Mouse (Mus musculus): ENCODE results near the gene Ccnd3.
"Not testable (repeated sequence)": the region's sequence is repeated elsewhere in the genome, so short reads cannot be mapped to it uniquely, and the experiment has no call there.

Ccnd3 gene

DNA sequence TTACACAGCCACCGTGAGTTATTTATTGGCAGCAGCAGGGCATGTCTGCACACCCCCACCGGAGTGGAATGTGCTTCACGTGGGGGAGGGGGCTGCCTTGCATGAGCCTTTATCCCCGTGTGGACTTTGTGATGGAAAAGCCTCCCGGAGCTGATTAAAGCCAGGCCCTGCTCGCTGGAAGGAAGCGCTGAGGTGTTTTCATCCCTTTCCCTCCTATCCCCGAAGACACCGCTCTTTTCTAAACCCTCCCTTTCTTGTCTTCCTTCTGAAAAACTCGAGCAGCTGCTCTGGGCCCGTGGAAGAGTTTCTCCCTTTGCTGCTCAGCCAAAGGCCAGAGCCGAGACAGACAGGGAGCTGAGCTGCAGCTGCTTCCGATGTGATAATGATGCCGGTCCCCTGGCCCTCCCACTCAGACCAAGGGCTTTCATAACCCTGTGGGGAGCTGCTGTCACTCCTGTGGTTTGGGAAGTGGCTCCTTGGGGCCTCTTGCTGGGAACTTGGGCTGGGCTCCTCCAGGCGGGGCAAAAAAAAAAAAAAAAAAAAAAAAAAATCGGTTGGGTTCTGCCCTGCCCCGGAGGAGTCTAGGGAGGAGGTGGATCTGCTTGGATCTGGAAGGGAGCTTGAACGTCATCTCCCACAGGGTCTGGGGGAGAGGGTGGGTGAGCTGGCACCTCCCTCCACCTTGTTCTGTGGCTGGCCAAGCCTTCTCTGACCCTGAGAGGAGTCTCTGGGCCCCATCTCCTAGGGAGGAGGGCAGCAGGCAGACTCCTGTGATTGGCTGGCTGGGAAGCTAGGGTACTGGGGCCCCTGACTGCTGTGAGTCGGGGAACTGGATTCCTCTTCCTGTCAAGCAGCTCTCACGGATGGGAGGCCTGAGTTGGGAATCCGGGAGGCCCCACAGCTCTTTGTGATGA, 90.7 kb downstream of the Ccnd3 start:
- peak; percentile 98 for DNase-seq (ENCODE audit: low read depth)

DNA sequence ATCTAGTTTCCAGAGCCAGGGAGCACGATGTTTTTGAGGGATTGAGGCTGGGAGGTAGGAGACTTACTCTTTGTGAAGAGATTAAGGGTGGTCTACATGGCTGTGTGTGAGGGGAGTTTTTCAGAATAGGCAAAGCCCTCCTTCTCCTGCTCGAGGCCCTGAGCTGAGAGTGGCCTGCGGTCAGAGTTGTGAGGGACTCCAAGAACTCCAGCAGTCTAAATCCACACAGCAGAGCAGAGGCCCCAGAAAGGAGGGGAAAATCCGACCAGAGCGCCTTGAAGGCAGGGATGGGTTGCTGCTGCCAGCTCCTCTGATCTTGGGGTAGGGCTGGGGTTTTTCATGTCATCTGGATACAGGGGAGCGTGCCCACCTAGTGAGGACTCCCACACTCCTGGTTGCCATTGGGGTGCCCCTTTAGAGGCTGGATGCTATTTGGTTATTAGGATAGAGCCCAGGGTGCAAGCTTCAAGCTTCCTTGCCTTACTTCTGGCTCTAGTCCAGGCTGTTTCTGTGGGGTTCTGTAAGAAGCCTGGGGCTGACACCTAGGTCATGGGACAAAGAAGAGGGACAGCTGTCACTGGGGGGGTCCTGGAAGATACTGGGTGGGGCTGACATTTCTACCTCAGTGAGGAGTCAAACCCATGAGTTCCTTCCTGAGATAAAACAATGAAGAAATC, 91.4 kb downstream of the Ccnd3 start:
- DNase-seq (ENCODE audit: low read depth) = peak; percentile 50

DNA sequence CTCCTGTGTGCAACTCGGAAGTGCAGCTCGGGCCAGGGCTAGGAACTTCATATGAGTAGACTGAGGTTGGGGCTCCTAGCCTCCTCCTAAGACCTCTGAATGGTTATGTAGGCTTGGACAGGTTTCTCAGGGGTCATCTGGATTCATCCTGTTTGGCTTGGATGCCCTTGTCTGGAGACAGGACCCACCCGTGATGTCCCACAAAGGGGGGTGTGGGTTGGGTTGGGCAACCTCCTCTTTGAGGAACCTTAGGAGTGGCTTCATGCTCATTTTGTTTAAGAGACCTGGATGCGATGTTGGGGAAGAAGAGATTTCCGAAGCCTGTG, 92.0 kb downstream of the Ccnd3 start:
- no peak for DNase-seq (ENCODE audit: low read depth)

DNA sequence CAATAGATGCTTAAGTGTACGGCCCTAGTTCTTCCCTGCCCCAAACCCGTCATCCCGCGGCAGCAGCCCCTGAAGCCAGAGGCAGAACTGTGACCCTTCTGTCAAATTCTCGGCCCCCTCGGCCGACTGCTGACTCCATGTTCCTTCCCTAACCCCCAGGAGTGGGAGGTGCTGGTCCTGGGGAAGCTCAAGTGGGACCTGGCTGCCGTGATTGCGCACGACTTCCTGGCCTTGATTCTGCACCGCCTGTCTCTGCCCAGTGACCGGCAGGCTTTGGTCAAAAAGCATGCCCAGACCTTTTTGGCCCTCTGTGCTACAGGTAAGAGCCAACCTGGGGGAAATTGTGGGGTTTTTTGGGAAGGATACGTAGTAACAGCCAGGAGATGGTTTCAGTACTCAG, 92.4 kb downstream of the Ccnd3 start:
- DNase-seq (ENCODE audit: low read depth) = no peak

DNA sequence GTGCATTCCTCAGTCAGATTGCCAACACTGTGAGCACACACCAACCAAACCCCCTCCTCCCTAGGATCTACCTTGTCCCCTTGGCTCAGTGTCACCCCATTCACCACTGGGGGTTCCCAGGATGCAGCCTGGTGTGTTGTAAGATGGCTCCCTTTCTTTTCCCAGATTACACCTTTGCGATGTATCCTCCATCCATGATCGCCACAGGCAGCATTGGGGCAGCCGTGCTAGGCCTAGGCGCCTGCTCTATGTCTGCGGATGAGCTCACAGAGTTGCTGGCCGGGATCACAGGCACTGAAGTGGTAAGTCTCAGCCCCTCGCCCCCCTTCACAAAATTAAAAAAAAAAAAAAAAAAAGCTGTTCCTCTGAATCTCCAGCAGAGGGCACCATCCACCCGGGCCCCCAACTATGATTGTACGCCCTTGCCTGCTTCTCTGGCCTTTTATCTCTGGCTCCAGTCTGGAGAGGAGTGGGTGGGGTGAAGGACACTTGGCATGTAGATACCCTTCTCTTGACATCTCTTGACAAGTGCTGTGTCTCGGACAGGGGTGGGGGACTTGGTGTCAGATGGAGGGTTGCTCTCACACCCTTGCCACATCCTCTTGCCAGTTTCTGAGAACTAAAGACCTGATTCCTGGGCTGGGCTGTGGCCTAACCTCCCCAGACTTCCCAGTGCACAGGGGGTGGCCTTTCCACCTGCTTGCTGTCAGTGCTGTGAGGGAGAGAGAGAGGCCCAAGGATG, 93.2 kb downstream of the Ccnd3 start:
- DNase-seq (ENCODE audit: low read depth) = peak; percentile 73

DNA sequence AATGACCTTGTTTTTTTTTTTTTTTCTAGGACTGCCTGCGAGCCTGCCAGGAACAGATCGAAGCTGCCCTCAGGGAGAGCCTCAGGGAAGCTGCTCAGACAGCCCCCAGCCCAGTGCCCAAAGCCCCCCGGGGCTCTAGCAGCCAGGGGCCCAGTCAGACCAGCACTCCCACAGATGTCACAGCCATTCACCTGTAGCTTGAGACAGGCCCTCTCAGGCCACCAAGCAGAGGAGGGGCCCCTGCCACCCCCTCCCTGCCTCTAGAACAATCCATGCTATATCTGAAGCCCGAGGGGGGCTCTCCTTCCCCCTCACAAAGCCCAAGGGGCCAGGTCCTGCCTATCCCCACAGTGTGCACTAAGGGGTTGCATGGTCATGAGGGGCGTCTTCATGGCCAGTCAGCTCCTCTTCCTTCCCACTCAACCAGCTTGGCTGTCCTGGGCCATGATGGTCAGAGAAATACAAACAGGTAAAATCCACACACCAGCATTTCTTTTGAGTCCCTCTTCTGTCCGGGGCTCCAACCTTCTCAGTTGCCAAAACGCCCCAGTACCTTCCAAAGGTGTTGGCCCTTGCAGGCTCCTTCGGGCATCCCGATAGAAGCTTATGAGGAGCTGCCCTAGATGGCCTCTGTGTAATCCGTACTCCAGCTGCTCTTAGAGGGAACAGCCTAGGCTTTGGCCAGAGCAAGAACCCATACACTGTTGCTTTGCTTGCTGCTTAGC, 93.9 kb downstream of the Ccnd3 start:
- not testable (repeated sequence) for DNase-seq (ENCODE audit: low read depth)

DNA sequence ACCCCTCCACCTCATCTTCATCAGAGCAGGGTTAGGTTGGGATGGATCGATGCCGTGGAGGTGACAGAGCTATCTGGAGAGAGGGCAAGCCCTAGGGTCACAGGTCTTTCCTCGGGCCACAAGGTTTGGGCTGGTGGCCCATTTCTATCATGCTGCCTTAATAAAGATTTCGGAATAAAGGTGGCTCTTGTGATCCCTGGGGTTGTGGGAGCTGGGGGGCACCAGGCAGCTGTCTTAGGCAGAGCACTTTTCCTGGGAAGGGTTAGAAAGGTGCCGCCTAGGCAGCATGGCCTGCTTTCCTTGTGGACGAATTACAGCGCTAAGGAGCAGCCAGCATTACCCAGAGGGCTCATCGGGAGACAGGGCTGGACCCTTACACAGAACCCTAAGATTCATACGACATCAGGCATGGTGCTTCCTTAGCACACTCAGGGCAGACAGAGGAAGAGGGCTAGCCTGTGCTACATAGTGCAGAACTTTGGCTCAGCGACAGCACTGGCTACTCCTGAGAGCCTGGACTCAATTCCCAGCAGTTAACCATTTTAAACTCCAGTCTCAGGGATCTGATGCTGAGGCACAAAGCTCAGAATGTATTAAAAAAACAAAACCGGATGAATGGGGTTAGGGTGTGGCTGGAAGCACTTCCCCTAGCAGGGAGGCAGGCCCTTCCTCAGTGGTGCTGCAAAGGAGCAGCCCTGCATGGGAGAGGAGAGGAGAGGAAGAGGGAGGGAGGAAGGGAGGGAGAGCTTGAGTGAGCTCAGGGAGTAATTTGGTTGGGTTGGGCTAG, 94.9 kb downstream of the Ccnd3 start:
- peak; percentile 84 for DNase-seq (ENCODE audit: low read depth)

DNA sequence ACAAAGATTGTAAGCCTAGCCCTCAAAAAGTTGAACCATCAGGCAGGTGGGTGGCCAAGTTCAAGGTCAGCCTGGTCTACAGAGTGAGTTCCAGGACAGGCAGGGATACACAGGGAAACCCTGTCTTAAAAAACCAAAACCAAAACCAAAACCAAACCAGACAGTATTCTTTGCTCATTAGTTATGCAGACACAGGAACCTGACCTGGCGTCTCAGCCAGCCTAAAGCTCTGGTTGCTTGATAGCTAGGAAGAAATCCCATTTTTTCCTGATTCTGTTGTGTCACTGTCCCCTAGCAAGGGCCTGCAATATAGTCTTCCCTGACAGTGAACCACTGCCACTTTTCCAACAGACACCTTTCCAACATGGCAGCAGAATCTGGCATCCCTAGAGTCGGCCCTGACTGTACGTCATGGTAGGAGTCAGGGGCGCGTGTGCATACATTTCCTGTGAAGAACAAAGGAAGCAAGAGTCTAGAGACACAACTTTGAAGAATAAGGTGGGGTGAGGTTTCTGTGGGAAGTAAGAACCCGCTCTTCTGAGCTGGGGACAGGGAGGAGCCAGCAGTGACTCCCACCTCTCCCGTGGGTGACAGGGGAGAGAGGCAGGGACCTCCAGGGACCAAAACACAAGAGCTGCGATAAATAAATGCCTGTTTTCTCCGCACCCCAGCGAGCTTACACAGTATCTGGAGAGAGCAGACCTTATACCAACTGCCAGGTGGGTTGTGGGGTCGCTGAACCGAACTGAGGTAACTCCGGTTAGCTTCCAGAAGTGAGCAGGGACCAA, 95.9 kb downstream of the Ccnd3 start:
- DNase-seq (ENCODE audit: low read depth) = no peak

DNA sequence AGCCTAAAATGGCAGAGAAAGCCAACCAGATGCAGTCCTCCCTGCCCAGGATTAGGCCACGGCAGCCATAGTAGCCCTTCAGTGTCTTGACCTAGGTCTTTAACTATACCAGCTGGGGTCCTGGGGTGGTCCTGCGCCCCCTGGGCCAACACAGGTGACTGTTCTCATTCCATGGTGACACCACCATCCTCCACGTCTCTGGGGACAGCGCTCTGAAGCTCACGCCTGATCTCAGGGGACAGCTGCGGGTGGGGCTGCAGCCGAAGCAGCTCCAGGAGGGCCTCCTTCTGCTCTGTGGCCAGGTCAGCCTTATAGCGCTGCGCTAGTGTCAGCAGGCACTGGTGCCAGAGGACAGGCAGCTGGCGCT, 96.5 kb downstream of the Ccnd3 start:
- DNase-seq (ENCODE audit: low read depth) = no peak

DNA sequence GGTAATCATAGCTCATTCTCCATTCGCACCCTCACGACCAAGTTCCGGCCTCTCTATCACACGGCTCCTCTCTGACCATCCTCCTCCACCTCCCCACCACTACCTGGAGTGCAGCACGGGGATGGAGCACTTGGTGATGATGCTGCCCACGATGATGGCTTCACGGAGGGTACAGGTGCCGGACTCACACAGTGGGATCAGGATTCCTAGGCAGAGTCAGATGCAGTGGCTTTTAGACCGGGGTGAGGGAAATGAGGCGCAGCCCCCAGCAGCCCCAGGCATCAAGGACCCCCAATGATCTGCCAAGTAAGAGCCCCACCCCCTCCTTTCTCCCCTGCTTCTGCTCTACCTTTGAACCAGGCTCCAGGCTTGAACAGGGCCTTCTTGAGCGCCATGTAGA, 97.4 kb downstream of the Ccnd3 start:
- no peak for DNase-seq (ENCODE audit: low read depth)

DNA sequence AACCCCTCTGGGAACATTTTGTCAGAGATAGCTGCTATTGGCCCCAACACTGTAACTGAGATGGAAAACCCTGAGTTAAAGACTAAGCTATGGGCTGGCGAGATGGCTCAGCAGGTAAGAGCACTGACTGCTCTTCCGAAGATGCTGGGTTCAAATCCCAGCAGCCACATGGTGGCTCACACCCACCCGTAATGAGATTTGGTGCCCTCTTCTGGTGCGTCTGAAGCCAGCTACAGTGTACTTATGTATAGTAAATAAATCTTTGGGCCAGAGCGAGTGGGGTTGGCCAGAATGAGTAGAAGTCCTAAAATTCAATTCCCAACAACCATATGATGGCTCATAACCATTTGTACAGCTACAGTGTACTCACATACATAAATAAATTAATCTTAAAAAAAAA, 101.4 kb downstream of the Ccnd3 start:
- peak; percentile 65 for DNase-seq (ENCODE audit: low read depth)

DNA sequence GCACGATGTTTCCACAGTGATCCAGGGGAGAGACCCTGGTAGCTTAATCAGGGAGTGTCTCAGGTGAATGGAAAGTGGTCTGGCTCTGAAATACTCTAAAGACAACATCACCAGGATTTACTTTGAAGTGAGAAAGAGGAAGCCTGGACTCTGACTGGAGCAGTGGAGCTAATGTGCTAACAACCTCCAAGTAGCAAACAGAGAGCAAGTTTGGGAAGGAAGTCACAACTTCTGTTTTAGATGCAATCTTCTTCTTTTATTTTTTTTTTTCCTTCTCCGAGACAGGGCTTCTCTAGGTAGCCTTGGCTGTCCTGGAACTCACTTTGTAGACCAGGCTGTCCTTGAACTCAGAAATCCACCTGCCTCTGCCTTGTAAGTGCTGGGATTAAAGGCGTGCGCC, 104.3 kb downstream of the Ccnd3 start:
- DNase-seq (ENCODE audit: low read depth) = peak; percentile 30

DNA sequence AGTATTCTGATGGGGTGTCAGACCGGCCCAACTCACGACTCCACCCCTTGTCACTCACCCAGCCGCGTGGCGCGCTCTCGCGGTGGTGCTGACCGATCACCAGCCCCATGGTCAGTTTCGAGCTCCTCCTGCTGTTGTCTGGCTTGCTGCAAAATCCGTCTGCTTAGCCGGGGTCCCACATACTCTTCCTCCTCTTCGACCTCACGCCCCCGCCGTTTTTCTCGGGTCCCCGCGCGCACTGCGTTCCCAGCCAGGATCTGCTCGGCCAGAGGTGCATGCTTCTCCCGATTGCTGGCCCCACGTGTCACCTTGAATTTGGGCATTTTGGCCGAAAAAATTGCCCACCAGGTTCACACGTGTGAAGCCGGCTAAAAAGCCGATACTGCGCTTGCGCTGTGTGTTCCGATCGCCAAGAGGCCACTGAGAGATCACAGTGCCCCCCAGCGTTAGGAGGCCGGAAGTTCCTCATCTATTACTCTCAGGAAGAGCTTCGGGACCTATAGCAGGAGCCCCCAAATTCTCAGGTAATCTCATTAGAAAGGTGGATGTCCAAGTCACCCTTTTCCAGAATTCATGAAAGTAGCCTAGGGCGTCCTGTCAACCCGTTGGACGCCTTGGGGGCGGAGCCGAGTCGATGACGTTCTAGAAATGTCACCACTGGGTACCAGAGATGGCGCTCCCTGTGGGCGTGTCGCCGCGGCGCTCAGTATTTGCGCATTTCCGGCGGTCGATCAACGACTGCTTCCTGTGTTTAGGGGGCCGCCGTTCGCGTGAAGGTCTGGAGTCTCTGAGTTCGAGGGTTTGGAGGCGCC, 106.2 kb downstream of the Ccnd3 start, which contains the start of the genes Bysl, Med20 and Gm20517:
Bysl (minus strand) TSS at position 644 of the 812 bp plus-strand sequence.
Med20 (plus strand) TSS at position 734 of the 812 bp plus-strand sequence.
Gm20517 (plus strand) TSS at position 741 of the 812 bp plus-strand sequence.
- peak; percentile 98 for DNase-seq (ENCODE audit: low read depth)

DNA sequence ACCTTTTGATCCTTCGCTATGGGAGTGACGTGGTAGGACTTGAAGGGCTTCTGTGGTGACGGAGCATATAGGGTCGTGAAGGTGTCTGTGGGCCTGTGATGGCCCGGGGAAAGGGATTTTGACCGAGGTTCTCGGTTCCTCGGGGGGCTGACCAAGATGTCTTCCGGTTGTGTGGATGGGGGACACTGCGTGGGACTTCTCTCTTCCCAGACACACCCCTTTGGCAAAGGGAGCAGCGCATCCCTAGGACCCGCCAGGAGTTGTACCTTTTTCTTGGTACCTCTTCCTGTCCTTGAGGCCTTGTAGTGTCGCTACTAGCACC, 106.8 kb downstream of the Ccnd3 start:
- DNase-seq (ENCODE audit: low read depth) = no peak

DNA sequence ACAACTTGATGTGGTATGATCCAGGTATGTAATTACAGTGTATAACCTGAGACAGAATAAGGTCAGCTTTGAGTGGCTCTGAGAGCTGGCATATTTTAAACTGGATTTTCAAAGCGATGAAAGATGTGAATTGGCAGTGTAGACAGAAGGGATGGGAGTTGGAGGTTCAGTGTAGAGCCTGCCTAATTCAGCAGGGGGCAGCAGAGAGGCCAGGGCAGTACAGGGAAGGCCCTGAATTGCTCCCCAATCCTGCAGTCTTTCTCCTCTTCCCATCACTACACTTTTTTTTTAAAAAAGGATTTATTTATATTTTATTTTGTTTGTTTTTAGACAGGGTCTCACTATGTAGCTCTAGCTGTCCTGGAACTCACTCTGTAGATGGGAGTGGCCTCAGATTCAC, 109.2 kb downstream of the Ccnd3 start:
- DNase-seq (ENCODE audit: low read depth) = peak; percentile 65

DNA sequence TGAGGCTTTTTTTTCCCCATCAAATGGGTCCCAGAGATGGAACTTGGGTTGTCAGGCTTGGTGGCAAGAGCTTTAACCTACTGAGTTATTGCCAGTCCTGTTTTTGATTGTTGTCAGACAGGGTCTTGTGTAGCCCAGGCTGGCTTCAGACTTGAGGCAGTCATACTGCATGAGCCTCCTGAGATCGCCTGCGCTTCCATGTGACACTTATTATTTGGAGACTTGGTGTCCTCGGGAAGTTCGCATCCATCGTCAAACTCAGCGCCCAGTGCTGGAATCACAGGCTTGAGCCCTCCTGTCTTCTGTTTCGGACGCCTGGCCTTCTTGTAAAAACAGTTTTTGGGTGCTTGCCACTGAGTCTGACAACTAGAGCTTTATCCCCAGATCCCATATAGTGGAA, 111.3 kb downstream of the Ccnd3 start:
- DNase-seq (ENCODE audit: low read depth) = no peak

DNA sequence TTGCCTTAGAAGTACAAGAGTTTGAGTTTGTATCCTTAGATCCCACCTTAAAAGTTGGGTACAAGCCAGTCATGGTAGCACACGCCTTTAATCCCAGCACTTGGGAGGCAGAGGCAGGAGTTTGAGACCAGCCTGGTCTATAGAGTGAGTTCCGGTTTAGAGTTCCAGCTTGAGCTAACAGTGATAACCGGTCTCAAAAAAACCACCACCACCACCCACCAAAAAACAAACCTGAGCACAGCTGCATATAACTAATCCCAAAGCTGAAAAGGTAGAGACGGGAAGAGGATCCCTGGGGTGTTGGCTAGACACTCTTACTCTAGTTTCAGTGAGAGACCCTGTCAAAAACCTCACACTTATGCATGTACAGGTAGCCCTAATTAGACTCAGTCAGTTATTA, 111.8 kb downstream of the Ccnd3 start:
- no peak for DNase-seq (ENCODE audit: low read depth)

DNA sequence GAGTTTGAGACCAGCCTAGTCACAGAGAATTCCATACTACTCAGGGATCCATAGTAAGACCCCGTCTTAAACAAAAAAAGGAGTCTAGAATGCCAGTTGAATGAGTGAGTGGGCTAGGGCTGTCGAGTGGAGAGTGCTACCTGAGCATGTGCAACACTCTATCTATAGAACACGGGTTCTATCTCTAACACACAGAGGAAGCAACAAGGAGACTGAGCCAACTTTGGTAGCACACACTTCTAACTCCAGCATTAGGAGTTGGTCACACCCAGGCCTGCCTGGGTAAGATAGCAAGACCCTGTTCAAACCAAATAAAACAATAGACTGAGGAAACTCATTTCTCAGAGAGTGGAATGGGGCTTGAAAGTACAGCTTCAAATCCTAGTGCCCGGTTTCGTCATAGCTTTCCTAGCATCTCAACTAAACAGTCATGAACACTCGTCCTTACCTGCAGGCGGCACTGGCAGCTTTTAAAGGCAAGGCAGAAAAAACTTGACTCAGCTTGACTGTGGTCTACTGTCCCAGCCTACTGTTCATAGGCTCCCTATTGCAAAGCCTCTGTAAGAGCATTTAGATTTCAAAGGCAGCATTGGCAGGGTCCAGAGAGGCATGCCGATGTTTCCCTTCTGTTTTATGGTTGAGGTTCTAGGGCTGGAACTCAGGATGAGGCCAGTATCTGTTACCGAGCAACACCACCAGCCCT, 112.9 kb downstream of the Ccnd3 start:
- DNase-seq (ENCODE audit: low read depth) = no peak

Data from 416B (cell line).